Comparison of ENCODE assay signal across 11 mouse cellular contexts in genomic region chr2:157974604-157975501, GRCm38 (mm10). TPM values are rescaled to one million over a fixed set of nuclear protein-coding genes. Genes with fewer than 3 reads are reported as not detected.
A peak's percentile ranks its signal among the peaks of the same experiment; 100 is the strongest.
DNase-seq lines count a peak whose midpoint lies in the region; ATAC-seq and TF ChIP-seq lines count a peak whose summit lies in the region.
"Had no signal": no experiment of that assay in that cellular context is flagged by ENCODE, and none has a peak within 500 bp of the region (broad histone marks: within the 10 kb centered on the region; RNA-seq: fewer than 3 reads in every experiment).

No protein-coding gene starts in this region.

- H3K9me3 ChIP-seq in embryonic facial prominence, embryonic 12.5 days = no peaks in the 10 kb centered on the region
- H3K9me3 ChIP-seq in hindbrain, embryonic 15.5 days = no peaks in the 10 kb centered on the region
- H3K9me3 ChIP-seq in midbrain, embryonic 16.5 days (replicated peaks; ENCODE audit: control insufficient read depth, low read length, poor library complexity, severe bottlenecking) = no peaks in the 10 kb centered on the region
- H3K9me3 ChIP-seq: embryonic facial prominence, embryonic 15.5 days had no signal

- H3K36me3 ChIP-seq in embryonic facial prominence, embryonic 12.5 days = no peaks in the 10 kb centered on the region
- H3K36me3 ChIP-seq in hindbrain, embryonic 15.5 days = no peaks in the 10 kb centered on the region
- no peaks in the 10 kb centered on the region for H3K36me3 ChIP-seq in midbrain, embryonic 16.5 days (ENCODE audit: control insufficient read depth, insufficient read depth, low read length)
- H3K36me3 ChIP-seq: embryonic facial prominence, embryonic 15.5 days had no signal

- no peak for TF ChIP-seq CTCF in brain, embryonic 14.5 days (IDR thresholded peaks at IDR 0.05; ENCODE audit: borderline replicate concordance, extremely low read depth, insufficient read depth, insufficient read length)

- no peak for ATAC-seq in embryonic facial prominence, embryonic 12.5 days (ENCODE audit: insufficient number of reproducible peaks, insufficient read depth, low FRiP score, low TSS enrichment)
- ATAC-seq in hindbrain, embryonic 15.5 days (ENCODE audit: low FRiP score, low read depth) = peak; percentile 62; the same call in 1 of the 2 replicates
- ATAC-seq in midbrain, embryonic 16.5 days = peak; percentile 71
- ATAC-seq in CD4-positive, CD25-positive, alpha-beta regulatory T cell, adult 4 months = no peak

- H3K4me2 ChIP-seq in embryonic facial prominence, embryonic 12.5 days (replicated peaks) = peak overlapping the region; percentile 38
- H3K4me2 ChIP-seq in hindbrain, embryonic 15.5 days = peak overlapping the region; percentile 37
- H3K4me2 ChIP-seq in midbrain, embryonic 16.5 days (ENCODE audit: low read length) = peak overlapping the region; percentile 43
- H3K4me2 ChIP-seq: embryonic facial prominence, embryonic 15.5 days; liver, embryonic 11.5 days had no signal

- H3K27me3 ChIP-seq in embryonic facial prominence, embryonic 12.5 days = peaks cover 3% of the 10 kb centered on the region; the same call in 1 of the 2 replicates
- H3K27me3 ChIP-seq in hindbrain, embryonic 15.5 days = no peaks in the 10 kb centered on the region
- no peaks in the 10 kb centered on the region for H3K27me3 ChIP-seq in midbrain, embryonic 16.5 days (ENCODE audit: control insufficient read depth, insufficient read depth, low read depth, low read length)

- WGBS in embryonic facial prominence, embryonic 12.5 days = 4% methylated on average over 23 of the region's 23 CpGs
- 3% methylated on average over 23 of the region's 23 CpGs for WGBS in hindbrain, embryonic 15.5 days
- 2% methylated on average over 23 of the region's 23 CpGs for WGBS in midbrain, embryonic 16.5 days

- H3K4me1 ChIP-seq in embryonic facial prominence, embryonic 12.5 days = peaks cover 18% of the 10 kb centered on the region; the same call in 1 of the 2 replicates
- H3K4me1 ChIP-seq in hindbrain, embryonic 15.5 days (replicated peaks) = peaks cover 25% of the 10 kb centered on the region
- H3K4me1 ChIP-seq in midbrain, embryonic 16.5 days (ENCODE audit: control insufficient read depth, insufficient read depth, low read length) = peaks cover 18% of the 10 kb centered on the region
- H3K4me1 ChIP-seq: embryonic facial prominence, embryonic 15.5 days had no signal

- no peak for TF ChIP-seq POLR2A in brain, embryonic 14.5 days (IDR thresholded peaks at IDR 0.05; ENCODE audit: borderline replicate concordance, extremely low read depth, insufficient read depth, insufficient read length, poor library complexity, severe bottlenecking)

- DNase-seq in brain, embryonic 14.5 days (ENCODE audit: low read depth) = peak; percentile 79
- DNase-seq in layer of hippocampus, adult 9-10 months (ENCODE audit: low spot score) = no peak
- no peak for DNase-seq in layer of hippocampus, postnatal 14 days (ENCODE audit: low spot score in 2 of 2)
- DNase-seq: heart, adult 2 months; kidney, postnatal 25 days had no signal

- H3K4me3 ChIP-seq in embryonic facial prominence, embryonic 12.5 days = no peak overlapping the region
- no peak overlapping the region for H3K4me3 ChIP-seq in hindbrain, embryonic 15.5 days
- H3K4me3 ChIP-seq in midbrain, embryonic 16.5 days (ENCODE audit: low read depth, low read length) = peak overlapping the region; percentile 6; the same call in 1 of the 2 replicates
- H3K4me3 ChIP-seq: embryonic facial prominence, embryonic 15.5 days; heart, adult 2 months had no signal

- no peak overlapping the region for H3K9ac ChIP-seq in embryonic facial prominence, embryonic 12.5 days
- no peak overlapping the region for H3K9ac ChIP-seq in hindbrain, embryonic 15.5 days
- peak overlapping the region; percentile 52; the same call in 1 of the 2 replicates for H3K9ac ChIP-seq in midbrain, embryonic 16.5 days (ENCODE audit: low read depth, low read length)
- H3K9ac ChIP-seq: embryonic facial prominence, embryonic 15.5 days had no signal

- H3K27ac ChIP-seq in embryonic facial prominence, embryonic 12.5 days = no peak overlapping the region
- peak overlapping the region; percentile 70 for H3K27ac ChIP-seq in hindbrain, embryonic 15.5 days (replicated peaks)
- peak overlapping the region; percentile 71 for H3K27ac ChIP-seq in midbrain, embryonic 16.5 days (ENCODE audit: low read length)
- H3K27ac ChIP-seq: embryonic facial prominence, embryonic 15.5 days; heart, adult 2 months had no signal

RNA-seq across cellular contexts. Expression of gene Tti1, which starts 53.4 kb away (rescaled TPM):
- polyA plus RNA-seq in brain, embryonic 14.5 days (2012; rRNA removed) = 21.4 and 22.3 TPM in 2 replicates
- 29.6 and 30.8 TPM in 2 replicates for polyA plus RNA-seq in embryonic facial prominence, embryonic 12.5 days (2016; fragmentation: Nextera tagmentation; extraction: Ambion mirVana)
- 16.5 and 17.7 TPM in 2 replicates for polyA plus RNA-seq in hindbrain, embryonic 15.5 days (2015; fragmentation: Nextera tagmentation; extraction: Ambion mirVana)
- 17.2 and 20.2 TPM in 2 replicates for polyA plus RNA-seq in midbrain, embryonic 16.5 days (2015; fragmentation: Nextera tagmentation; extraction: Ambion mirVana)
- 10 to 100 TPM; 15.9 to 16.3 TPM for total RNA-seq in layer of hippocampus, postnatal 14 days (2021)
- polyA plus RNA-seq in CD4-positive, CD25-positive, alpha-beta regulatory T cell, adult 4 months (2017; shearing (Covaris generic)) = 10 to 100 TPM; 23.4 to 37.0 TPM

RNA-seq across cellular contexts. Expression of gene Rprd1b, which starts 53.4 kb away (rescaled TPM):
- polyA plus RNA-seq in brain, embryonic 14.5 days (2012; rRNA removed) = 25.8 and 27.9 TPM in 2 replicates
- 52.8 and 53.8 TPM in 2 replicates for polyA plus RNA-seq in embryonic facial prominence, embryonic 12.5 days (2016; fragmentation: Nextera tagmentation; extraction: Ambion mirVana)
- 31.9 and 32.3 TPM in 2 replicates for polyA plus RNA-seq in hindbrain, embryonic 15.5 days (2015; fragmentation: Nextera tagmentation; extraction: Ambion mirVana)
- 30.7 and 34.1 TPM in 2 replicates for polyA plus RNA-seq in midbrain, embryonic 16.5 days (2015; fragmentation: Nextera tagmentation; extraction: Ambion mirVana)
- total RNA-seq in layer of hippocampus, postnatal 14 days (2021) = 10 to 100 TPM; 28.5 to 31.0 TPM
- polyA plus RNA-seq in CD4-positive, CD25-positive, alpha-beta regulatory T cell, adult 4 months (2017; shearing (Covaris generic)) = 10 to 100 TPM; 23.2 to 24.7 TPM

Comparison
In these comparisons a context has a peak if more than half of its experiments do, and no peak if none do; other contexts are left out.
1. ATAC-seq: peak in hindbrain, embryonic 15.5 days (single experiment) and midbrain, embryonic 16.5 days (single experiment); none in embryonic facial prominence, embryonic 12.5 days (single experiment) and CD4-positive, CD25-positive, alpha-beta regulatory T cell, adult 4 months (single experiment).
2. Peak in every context shown above with its lines, with median percentiles within 50 percentile points of each other: H3K4me2 ChIP-seq.